Mouse (Mus musculus) neural tube, embryonic 12.5 days (tissue): ENCODE measurements at regions not wholly inside any gene's neighbourhood (a gene's known extent, or its start where the extent isn't known, plus 50 kb on each side); places are given as distances from the start of the nearest gene placed in this dataset.

Source experiments
- ATAC-seq: fragments of 200-750 bp; cut with Nextera tagmentation; 2 replicates; pipeline ENCODE4 v1.8.0; 2017; ENCODE audit warnings: low read depth, mild to moderate bottlenecking, moderate TSS enrichment, moderate library complexity; ENCODE audit not compliant: low FRiP score
- H3K27ac ChIP-seq: fragments of 300-500 bp; sonication (generic); 2 replicates; pipeline ENCODE4 v1.5.1; 2016
- H3K27me3 ChIP-seq: fragments of 300-500 bp; sonication (generic); replicated peaks from 2 replicates; pipeline ENCODE4 v1.6.1; 2016; ENCODE audit warnings: mild to moderate bottlenecking
- H3K36me3 ChIP-seq: fragments of 300-500 bp; sonication (generic); 2 replicates; pipeline ENCODE4 v1.6.1; 2016; ENCODE audit warnings: mild to moderate bottlenecking
- H3K4me1 ChIP-seq: fragments of 300-500 bp; sonication (generic); 2 replicates; pipeline ENCODE4 v1.6.1; 2016
- H3K4me2 ChIP-seq: fragments of 300-500 bp; sonication (generic); replicated peaks from 2 replicates; pipeline ENCODE4 v1.6.1; 2016; ENCODE audit warnings: mild to moderate bottlenecking
- H3K4me3 ChIP-seq: fragments of 300-500 bp; sonication (generic); 2 replicates; pipeline ENCODE4 v1.5.1; 2016
- H3K9ac ChIP-seq: fragments of 300-500 bp; sonication (generic); 2 replicates; pipeline ENCODE4 v1.6.1; 2016; ENCODE audit warnings: mild to moderate bottlenecking
- H3K9me3 ChIP-seq: fragments of 300-500 bp; sonication (generic); 2 replicates; pipeline ENCODE4 v1.6.1; 2016; ENCODE audit warnings: mild to moderate bottlenecking
- WGBS: fragments of 180-500 bp; shearing (Covaris S2); methylation state at CpG from one replicate; pipeline ENCODE4 v1.1.7; 2016; 5-methylcytosine and 5-hydroxymethylcytosine counted together

DNA sequence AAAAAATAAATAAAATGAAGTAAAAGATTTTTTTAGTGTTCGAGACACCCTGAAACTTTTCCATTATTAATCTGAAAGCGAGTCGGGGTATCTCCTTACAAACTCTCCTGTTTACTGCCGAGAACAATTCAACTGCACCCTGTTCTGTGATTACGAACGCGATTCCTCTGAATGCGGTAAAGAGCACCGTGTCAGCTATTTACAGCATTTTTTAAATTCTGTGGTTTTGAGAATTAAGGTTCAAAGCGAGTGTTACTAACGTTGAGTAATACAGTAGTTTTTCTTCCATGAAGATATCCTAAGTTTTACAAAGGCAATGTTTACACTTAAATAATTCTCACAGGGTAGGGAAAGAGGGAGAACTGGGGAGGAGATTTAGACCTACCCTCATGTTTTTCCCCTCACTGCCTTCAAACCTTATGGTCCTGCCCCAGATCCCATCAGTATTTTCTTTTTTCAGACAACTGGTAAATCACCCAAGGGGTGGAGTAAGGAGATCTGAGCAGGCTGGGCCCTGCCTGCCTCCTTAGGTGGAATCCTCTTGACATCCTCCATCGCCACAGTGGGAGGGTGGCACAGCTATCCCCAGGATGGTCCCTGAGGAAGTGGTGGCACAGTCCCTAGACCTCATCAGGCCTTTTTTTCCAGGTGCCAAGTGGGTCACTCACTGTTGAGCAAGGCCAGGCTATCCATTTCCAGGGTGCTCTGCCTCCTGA, 89.9 kb upstream of the Cited2 start:
- Histone ChIP-seq H3K4me1 (peaks cover 6% of the 10 kb centered on the region; the same call in 1 of the 2 replicates), H3K27me3 (no peaks in the 10 kb centered on the region), H3K27ac (no peak overlapping the region), H3K4me2 (no peak overlapping the region), H3K4me3 (no peak overlapping the region), H3K9me3 (no peaks in the 10 kb centered on the region), H3K36me3 (no peaks in the 10 kb centered on the region), H3K9ac (no peak overlapping the region)
- whole genome bisulfite sequencing, result 88% methylated on average over 12 of the region's 12 CpGs
- no peak for ATAC-seq

DNA sequence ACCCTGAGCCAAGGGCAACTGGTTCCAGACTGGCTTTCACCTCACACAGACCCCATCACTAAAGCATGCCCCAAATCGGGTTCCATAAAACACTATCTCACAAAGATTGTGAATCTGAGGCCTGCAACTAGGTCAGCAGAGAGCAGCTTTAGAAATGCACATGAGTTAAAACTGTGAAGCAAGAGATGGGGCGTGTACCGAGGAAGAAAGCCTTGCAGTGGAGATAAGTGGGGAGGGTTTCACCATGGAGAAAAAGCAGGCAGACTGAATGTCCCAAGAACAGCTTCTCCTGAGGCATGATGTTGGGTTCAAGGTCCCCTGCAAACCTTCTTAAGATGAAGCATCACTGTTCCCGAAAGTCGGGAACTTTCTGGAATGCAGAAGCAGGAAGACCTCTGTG, 77.7 kb upstream of the Cited2 start:
- no peak for ATAC-seq
- no peak overlapping the region for H3K4me3 ChIP-seq
- H3K4me2 ChIP-seq, result no peak overlapping the region
- H3K36me3 ChIP-seq, result no peaks in the 10 kb centered on the region
- 92% methylated on average over 5 of the region's 5 CpGs for WGBS
- no peak overlapping the region for H3K9ac ChIP-seq
- H3K27me3 ChIP-seq, result no peaks in the 10 kb centered on the region
- H3K9me3 ChIP-seq, result no peaks in the 10 kb centered on the region
- no peaks in the 10 kb centered on the region for H3K4me1 ChIP-seq
- H3K27ac ChIP-seq, result no peak overlapping the region

DNA sequence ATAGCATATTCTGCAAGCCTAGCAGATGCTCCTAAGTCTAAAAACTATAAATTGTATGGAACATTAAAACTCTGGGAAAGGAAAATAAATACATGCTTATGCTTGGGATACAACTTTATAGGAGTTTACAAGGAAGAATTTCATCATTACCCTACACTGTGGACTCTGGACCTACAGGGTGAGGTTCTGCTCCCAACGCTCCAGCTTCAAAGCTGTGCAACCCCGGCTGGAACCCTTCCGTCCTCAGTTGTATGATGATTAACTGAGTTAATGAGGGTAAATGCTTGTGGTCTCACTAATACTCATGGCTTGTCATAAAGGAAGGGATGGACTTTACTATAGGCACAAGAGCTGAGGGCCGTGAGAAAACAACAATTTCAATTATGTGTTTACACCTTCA, 76.6 kb upstream of the Cited2 start:
- no peak for ATAC-seq
- Histone ChIP-seq H3K4me2 (no peak overlapping the region), H3K9ac (no peak overlapping the region), H3K4me3 (no peak overlapping the region), H3K27ac (no peak overlapping the region), H3K36me3 (no peaks in the 10 kb centered on the region), H3K27me3 (no peaks in the 10 kb centered on the region), H3K9me3 (no peaks in the 10 kb centered on the region), H3K4me1 (no peaks in the 10 kb centered on the region)
- WGBS, result 87% methylated on average over 4 of the region's 4 CpGs

DNA sequence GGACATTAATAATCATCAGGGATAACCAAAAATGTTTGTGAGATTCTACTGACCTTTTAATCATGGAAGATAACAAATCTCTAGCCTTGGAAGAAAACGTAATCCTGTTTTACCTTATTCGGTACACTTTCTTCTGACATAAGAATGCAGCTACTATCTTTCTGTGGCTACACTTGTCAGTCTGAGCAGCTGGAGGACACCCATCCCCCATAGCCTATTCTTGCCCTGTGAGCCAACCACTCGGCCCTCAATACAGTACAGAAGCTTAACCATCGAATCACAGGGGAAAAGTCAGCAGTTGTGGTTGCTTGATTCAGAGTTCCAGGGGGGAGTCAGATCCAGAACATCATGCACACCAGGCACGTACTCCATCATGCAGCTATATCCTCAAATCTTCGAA, 74.9 kb upstream of the Cited2 start:
- H3K4me1 ChIP-seq, result no peaks in the 10 kb centered on the region
- H3K4me3 ChIP-seq, result no peak overlapping the region
- no peak for ATAC-seq
- whole genome bisulfite sequencing, result 74% methylated on average over 6 of the region's 6 CpGs
- H3K27ac ChIP-seq, result no peak overlapping the region
- H3K9me3 ChIP-seq, result no peaks in the 10 kb centered on the region
- no peaks in the 10 kb centered on the region for H3K36me3 ChIP-seq
- H3K4me2 ChIP-seq, result no peak overlapping the region
- no peak overlapping the region for H3K9ac ChIP-seq
- no peaks in the 10 kb centered on the region for H3K27me3 ChIP-seq

DNA sequence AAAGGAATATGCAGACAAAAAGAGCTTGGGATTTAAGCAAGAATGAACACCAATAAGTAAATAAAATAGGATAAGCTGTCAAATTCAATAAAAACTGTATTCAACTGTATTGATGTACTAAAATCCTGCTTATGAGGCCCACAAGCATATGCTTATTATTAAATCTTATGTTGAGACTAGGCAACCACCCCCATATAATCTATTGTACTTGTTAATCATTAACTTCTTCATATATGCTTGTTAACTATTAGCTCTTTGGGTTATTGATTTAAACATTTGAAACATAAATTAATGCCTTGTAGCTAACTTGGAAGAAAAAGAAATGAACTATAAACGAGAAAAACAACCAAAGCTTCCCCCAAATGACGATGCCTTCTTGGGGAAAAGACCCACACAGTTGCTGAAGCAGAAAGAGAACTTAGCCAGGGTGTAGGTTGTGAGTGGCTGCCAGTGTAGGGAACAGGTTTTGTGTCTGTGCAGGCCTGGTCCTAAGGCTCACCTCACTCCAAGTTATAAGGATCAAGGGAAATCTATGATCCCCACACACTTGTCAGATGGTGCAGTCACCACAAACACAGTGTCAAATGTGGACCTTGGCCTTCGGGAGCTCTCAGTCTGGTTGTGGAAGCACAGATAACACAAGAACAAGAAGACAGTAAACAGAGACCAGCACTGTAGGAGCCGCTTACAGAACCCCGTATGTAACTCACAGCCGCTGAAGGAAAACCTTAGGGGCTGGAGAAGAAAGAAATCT, 71.8 kb upstream of the Cited2 start:
- H3K4me1 ChIP-seq, result peaks cover 4% of the 10 kb centered on the region; the same call in 1 of the 2 replicates
- no peaks in the 10 kb centered on the region for H3K27me3 ChIP-seq
- ATAC-seq, result no peak
- no peaks in the 10 kb centered on the region for H3K36me3 ChIP-seq
- no peak overlapping the region for H3K4me2 ChIP-seq
- 90% methylated on average over 6 of the region's 6 CpGs for WGBS
- no peak overlapping the region for H3K9ac ChIP-seq
- no peak overlapping the region for H3K27ac ChIP-seq
- no peak overlapping the region for H3K4me3 ChIP-seq
- H3K9me3 ChIP-seq, result no peaks in the 10 kb centered on the region

DNA sequence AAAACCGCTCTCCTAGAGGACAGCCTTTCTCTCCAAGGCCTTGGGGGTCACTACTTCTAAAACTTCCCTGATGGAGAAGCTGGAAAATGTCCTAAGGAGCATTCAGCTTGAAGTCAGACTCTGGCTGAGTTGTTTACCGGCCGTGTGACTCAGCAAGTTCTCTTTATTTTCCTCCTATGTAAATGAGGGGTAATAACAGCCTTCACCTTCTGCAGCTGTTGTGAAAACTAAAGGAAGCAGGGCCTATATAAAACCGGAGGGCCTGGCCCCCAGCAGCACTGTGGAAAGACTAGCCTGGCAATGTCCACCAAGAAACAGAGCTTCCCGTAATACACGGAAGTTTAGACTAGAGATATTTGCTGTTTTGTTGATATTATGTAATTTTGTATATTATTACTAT, 69.7 kb upstream of the Cited2 start:
- ATAC-seq, result 0 out of 2 replicates have a peak, but pooled peaks have one; percentile 25
- H3K27ac ChIP-seq, result no peak overlapping the region
- no peak overlapping the region for H3K9ac ChIP-seq

DNA sequence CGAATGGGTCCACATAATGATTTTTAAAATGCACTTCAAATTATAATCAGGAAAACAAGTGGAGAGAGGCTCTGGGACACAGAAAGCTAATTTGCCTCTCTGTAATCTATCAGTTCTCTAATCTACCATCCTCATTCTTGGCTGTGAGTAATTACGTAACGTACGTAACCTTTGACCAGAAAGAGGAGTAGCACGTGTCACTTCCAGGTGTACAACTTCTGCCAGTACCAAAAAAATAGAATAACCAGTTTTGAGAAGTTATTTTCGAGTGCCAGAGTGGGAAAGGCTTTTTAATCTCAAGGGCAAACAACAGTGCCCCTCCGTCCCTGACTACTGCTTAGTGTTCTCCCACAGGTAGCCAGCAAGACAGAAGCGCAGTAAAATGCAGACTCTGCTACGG, 69.2 kb upstream of the Cited2 start:
- Histone ChIP-seq H3K9me3 (no peaks in the 10 kb centered on the region), H3K27ac (no peak overlapping the region), H3K36me3 (no peaks in the 10 kb centered on the region), H3K9ac (no peak overlapping the region), H3K4me3 (no peak overlapping the region), H3K4me1 (peaks cover 4% of the 10 kb centered on the region; the same call in 1 of the 2 replicates), H3K27me3 (no peaks in the 10 kb centered on the region), H3K4me2 (no peak overlapping the region)
- 78% methylated on average over 9 of the region's 9 CpGs for WGBS
- ATAC-seq, result no peak

More for the DNA sequence above, 69.7 kb upstream of the Cited2 start:
- WGBS, result 24% methylated on average over 6 of the region's 6 CpGs
- Histone ChIP-seq H3K4me3 (no peak overlapping the region), H3K4me2 (no peak overlapping the region), H3K9me3 (no peaks in the 10 kb centered on the region), H3K36me3 (no peaks in the 10 kb centered on the region), H3K27me3 (no peaks in the 10 kb centered on the region), H3K4me1 (peaks cover 4% of the 10 kb centered on the region; the same call in 1 of the 2 replicates)

DNA sequence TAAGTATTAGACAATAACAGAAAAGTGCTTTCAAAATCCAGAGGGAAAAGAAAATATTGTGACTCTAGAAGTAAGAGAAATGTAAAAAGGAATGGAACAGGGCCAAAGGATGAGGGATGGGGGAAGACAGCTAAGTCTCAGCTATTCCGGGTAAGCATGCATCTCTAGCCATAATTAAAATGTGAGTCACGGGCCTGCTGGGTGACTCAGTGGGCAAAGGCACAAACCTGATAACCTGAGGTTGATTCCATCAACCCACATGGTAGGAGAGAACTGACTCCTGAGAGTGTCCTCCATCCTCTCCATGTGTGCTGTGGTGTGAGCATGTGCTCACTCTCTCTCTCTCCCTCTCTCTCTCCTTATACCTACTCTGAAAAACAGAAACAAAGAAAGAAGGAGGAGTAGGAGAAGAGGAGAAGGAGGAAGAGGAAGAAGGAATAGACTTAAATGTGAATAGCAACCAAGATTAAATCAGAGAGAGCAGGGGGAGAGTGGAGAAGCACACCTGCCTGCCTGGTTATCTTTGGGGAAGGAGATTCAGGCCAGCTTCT, 68.6 kb upstream of the Cited2 start:
- no peak overlapping the region for H3K4me2 ChIP-seq
- no peak overlapping the region for H3K4me3 ChIP-seq
- H3K4me1 ChIP-seq, result peaks cover 4% of the 10 kb centered on the region; the same call in 1 of the 2 replicates
- H3K27me3 ChIP-seq, result no peaks in the 10 kb centered on the region
- no peak overlapping the region for H3K27ac ChIP-seq
- H3K36me3 ChIP-seq, result no peaks in the 10 kb centered on the region
- no peak overlapping the region for H3K9ac ChIP-seq
- 78% methylated on average over 2 of the region's 2 CpGs for WGBS
- ATAC-seq, result no peak
- no peaks in the 10 kb centered on the region for H3K9me3 ChIP-seq

DNA sequence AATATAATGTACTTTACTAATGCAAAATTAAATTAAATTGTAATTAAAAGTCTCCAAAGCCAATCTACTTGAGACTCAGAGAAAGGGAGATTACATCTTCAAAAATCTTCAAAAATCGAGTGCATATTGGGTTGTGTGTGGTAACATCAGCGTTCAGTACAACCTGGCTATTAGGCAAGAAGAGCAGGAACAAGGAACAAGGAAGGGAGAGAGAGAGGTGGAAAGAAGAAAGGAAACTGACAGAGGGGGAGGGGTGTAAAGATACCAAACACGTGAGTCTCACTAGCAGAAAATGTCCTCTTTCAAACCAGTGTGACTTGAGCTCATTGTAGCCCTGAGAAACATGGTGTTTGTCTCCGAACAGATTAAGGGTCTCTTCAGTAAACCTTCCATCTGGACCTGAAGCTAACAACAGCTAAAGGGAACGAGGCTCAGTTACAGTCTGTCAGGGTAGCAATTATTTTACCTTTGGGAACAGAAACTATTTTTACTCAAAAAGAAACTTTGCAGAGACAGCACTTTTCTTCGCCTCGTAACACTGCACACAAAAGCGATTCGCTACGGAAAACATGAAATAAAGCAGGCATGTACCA, 67.5 kb upstream of the Cited2 start:
- peaks cover 4% of the 10 kb centered on the region; the same call in 1 of the 2 replicates for H3K4me1 ChIP-seq
- H3K4me2 ChIP-seq, result no peak overlapping the region
- H3K9ac ChIP-seq, result no peak overlapping the region
- H3K36me3 ChIP-seq, result no peaks in the 10 kb centered on the region
- H3K4me3 ChIP-seq, result no peak overlapping the region
- ATAC-seq, result no peak
- H3K9me3 ChIP-seq, result no peaks in the 10 kb centered on the region
- WGBS, result 57% methylated on average over 10 of the region's 10 CpGs
- H3K27ac ChIP-seq, result no peak overlapping the region
- no peaks in the 10 kb centered on the region for H3K27me3 ChIP-seq

DNA sequence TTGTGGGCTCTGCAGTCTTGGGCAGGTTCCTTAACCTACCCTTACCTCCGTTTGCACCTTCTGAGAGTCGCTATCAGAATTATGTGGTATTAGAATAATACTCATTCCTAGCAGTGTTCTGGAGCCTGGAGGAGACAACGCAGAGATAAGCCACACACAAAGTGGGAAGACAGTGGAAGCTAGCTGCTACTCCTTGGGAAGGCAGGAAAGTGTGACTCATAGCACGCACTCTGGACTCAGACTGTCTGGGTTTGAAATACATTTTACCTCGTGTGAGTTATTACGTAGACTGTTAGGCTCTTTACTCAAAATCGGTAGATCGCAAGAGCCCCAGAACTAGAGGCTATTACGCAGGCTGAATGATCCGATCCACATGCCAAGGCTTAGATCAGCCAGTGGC, 66.7 kb upstream of the Cited2 start:
- Histone ChIP-seq H3K27me3 (no peaks in the 10 kb centered on the region), H3K9ac (no peak overlapping the region), H3K4me3 (no peak overlapping the region), H3K27ac (no peak overlapping the region), H3K4me1 (peaks cover 4% of the 10 kb centered on the region; the same call in 1 of the 2 replicates), H3K36me3 (no peaks in the 10 kb centered on the region), H3K9me3 (no peaks in the 10 kb centered on the region), H3K4me2 (no peak overlapping the region)
- WGBS, result 79% methylated on average over 10 of the region's 10 CpGs
- ATAC-seq, result no peak

DNA sequence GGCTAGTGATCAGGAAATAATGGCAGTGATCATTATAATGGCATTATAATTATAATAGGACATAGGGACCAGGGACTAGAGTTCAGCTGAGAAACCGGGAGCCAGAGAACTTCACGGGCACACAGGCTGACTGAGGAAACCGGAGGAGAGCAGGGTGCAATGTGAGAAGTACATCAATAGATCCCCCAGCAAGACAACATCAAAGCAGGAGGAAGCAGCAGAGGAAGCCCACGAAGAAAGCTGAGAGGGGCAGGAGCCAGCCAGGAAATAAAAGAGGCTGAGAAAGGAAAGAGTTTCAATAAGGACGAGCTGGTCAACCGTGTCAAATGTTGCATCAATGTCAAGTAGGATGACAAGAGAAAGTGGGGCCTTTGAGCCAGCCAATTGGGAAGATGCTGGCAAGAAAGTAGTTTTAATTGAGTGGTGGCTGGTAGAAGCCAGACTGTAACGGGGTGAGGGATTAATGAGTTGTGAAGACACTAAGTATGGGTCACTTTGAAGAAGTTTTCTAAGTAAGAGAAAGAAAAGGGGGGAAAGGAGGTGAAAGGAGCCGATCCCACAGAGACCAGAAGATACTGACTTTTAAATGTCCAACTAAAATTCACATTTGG, 66.0 kb upstream of the Cited2 start:
- Histone ChIP-seq H3K9me3 (no peaks in the 10 kb centered on the region), H3K4me3 (no peak overlapping the region), H3K27ac (no peak overlapping the region), H3K36me3 (no peaks in the 10 kb centered on the region), H3K27me3 (no peaks in the 10 kb centered on the region), H3K4me2 (no peak overlapping the region), H3K9ac (no peak overlapping the region), H3K4me1 (peaks cover 4% of the 10 kb centered on the region; the same call in 1 of the 2 replicates)
- no peak for ATAC-seq
- WGBS, result 14% methylated on average over 8 of the region's 8 CpGs

DNA sequence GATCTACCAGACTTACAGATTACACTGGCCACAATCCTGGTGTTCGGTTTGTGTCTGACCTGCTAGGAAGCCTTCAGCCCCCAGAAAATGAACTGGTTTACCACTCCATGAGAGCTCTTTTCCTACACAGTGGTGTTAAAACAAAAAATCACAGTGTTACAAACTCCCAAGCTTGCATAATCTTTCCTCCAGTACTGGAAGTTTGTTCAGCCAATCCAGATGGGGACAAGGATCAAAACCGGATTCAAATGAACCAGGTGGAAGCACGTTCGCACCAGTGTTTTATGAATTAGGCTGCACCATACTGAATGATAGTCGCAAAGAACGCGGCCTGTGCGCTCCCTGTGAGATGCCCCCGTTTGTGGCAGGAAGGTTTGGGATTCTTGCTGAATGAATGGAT, 63.4 kb upstream of the Cited2 start:
- no peak overlapping the region for H3K4me3 ChIP-seq
- WGBS, result 93% methylated on average over 9 of the region's 9 CpGs
- H3K36me3 ChIP-seq, result no peaks in the 10 kb centered on the region
- no peaks in the 10 kb centered on the region for H3K4me1 ChIP-seq
- no peak overlapping the region for H3K9ac ChIP-seq
- no peak for ATAC-seq
- no peak overlapping the region for H3K4me2 ChIP-seq
- no peaks in the 10 kb centered on the region for H3K9me3 ChIP-seq
- H3K27ac ChIP-seq, result no peak overlapping the region
- H3K27me3 ChIP-seq, result no peaks in the 10 kb centered on the region
